Mouse (Mus musculus) megakaryocyte, embryonic 14.5 days (primary cell): Measurements from ENCODE around the gene Atp8a2.

Experiments used
- FLI1 ChIP-seq: IDR thresholded peaks from 2 replicates; pipeline ENCODE4 v1.6.1; 2012; ENCODE audit warnings: low read length, inconsistent platforms, mixed read lengths
- GATA1 ChIP-seq: IDR thresholded peaks from 3 replicates; pipeline ENCODE4 v1.6.1; 2012; ENCODE audit warnings: mixed read lengths, low read length, inconsistent platforms, borderline replicate concordance

DNA sequence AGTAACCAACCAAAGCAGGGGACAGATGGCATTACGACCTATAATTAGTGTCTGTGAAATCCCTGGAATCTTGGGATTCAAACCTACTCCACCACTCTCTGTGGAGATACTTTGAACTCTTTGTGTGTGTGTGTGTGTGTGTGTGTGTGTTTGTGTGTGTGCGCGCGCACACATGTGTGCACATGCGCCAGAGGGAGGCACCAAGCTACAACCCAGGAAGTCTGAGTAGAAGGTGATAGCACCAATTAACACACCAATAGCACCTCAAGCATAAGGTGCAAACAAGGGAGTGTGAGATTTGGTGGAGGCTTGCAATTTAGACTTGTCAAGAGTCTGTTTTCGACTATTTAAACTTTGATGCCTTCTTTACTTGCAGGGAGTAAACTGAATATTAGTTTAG is 308.9 kb downstream of the Atp8a2 start:
- TF ChIP-seq GATA1 (no peak), FLI1 (no peak)
